Mouse (Mus musculus) limb, embryonic 13.5 days (tissue): ENCODE measurements around the gene Etfrf1. TPM values are rescaled to one million over a fixed set of nuclear protein-coding genes. Genes with fewer than 3 reads are reported as not detected.

Source experiments
- ATAC-seq: fragments of 200-750 bp; cut with Nextera tagmentation; 2 replicates; pipeline ENCODE4 v1.8.0; 2017; ENCODE audit warnings: low read depth, moderate number of reproducible peaks, moderate TSS enrichment; ENCODE audit not compliant: low FRiP score
- H3K27ac ChIP-seq: fragments of 300-500 bp; sonication (generic); 2 replicates; pipeline ENCODE4 v1.5.1; 2015; ENCODE audit warnings: inconsistent platforms, mild to moderate bottlenecking, moderate library complexity
- H3K27me3 ChIP-seq: fragments of 300-500 bp; sonication (generic); 2 replicates; pipeline ENCODE4 v1.6.1; 2015; ENCODE audit warnings: mild to moderate bottlenecking, inconsistent platforms
- H3K36me3 ChIP-seq: fragments of 300-500 bp; sonication (generic); 2 replicates; pipeline ENCODE4 v1.6.1; 2015; ENCODE audit warnings: inconsistent platforms, mild to moderate bottlenecking, moderate library complexity
- H3K4me1 ChIP-seq: fragments of 300-500 bp; sonication (generic); 2 replicates; pipeline ENCODE4 v1.6.1; 2015; ENCODE audit warnings: inconsistent platforms
- H3K4me2 ChIP-seq: fragments of 300-500 bp; sonication (generic); replicated peaks from 2 replicates; pipeline ENCODE4 v1.6.1; 2015; ENCODE audit warnings: inconsistent platforms, mild to moderate bottlenecking, moderate library complexity
- H3K4me3 ChIP-seq: fragments of 300-500 bp; sonication (generic); 2 replicates; pipeline ENCODE4 v1.5.1; 2015; ENCODE audit warnings: moderate library complexity, mild to moderate bottlenecking, inconsistent platforms
- H3K9ac ChIP-seq: fragments of 300-500 bp; sonication (generic); 2 replicates; pipeline ENCODE4 v1.6.1; 2015; ENCODE audit warnings: mild to moderate bottlenecking, inconsistent platforms
- H3K9me3 ChIP-seq: fragments of 300-500 bp; sonication (generic); 2 replicates; pipeline ENCODE4 v1.6.1; 2016; ENCODE audit warnings: inconsistent platforms
- WGBS: fragments of 180-500 bp; shearing (Covaris S2); methylation state at CpG from one replicate; pipeline ENCODE4 v1.1.7; 2015; 5-methylcytosine and 5-hydroxymethylcytosine counted together
- polyA plus RNA-seq: library from polyadenylated mRNA; unstranded; fragments of >200 nt; fragmentation: Nextera tagmentation; extraction: Ambion mirVana; gene quantifications from 2 replicates; pipeline ENCODE4 v1.2.1, GENCODE M21; 2015

The Etfrf1 gene
- polyA plus RNA-seq, 1 experiment from 2014 or later, result 33.5 TPM

DNA sequence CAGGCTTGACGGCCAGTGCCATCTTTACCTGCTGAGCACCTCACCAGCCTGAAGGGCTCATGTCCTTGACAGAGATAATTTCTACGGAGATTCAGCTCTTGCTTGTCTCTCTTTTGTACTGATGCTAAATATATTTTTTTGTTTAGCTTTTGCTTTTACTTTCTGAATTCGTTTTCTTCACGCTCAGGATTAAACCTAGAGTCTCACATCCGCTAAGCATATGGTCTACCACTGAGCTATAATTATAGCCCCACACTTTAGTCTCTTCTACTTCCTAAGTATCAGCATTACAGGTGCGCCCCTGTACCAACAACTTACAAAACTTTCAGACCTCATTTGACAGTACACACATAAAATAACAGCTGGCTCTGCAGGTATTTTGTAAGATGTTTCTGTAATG, 24.4 kb downstream of the Etfrf1 start:
- Histone ChIP-seq H3K9me3 (no peaks in the 10 kb centered on the region), H3K27ac (no peak overlapping the region), H3K4me2 (no peak overlapping the region), H3K9ac (no peak overlapping the region), H3K4me1 (no peaks in the 10 kb centered on the region), H3K27me3 (no peaks in the 10 kb centered on the region), H3K4me3 (no peak overlapping the region), H3K36me3 (peaks cover 26% of the 10 kb centered on the region)
- WGBS, result 88% methylated on average over 6 of the region's 6 CpGs
- ATAC-seq, result no peak

- WGBS, result 83% methylated on average over 4 of the region's 4 CpGs
- H3K9ac ChIP-seq, result no peak overlapping the region
- H3K4me3 ChIP-seq, result no peak overlapping the region
- no peak overlapping the region for H3K4me2 ChIP-seq
- H3K4me1 ChIP-seq, result no peaks in the 10 kb centered on the region
- no peaks in the 10 kb centered on the region for H3K9me3 ChIP-seq
- H3K36me3 ChIP-seq, result peaks cover 27% of the 10 kb centered on the region
- no peak for ATAC-seq
- H3K27ac ChIP-seq, result no peak overlapping the region
- no peaks in the 10 kb centered on the region for H3K27me3 ChIP-seq
These were observed 26.2 kb downstream of the Etfrf1 start for GRCm38 (mm10) chr6:145237148-145237547.

DNA sequence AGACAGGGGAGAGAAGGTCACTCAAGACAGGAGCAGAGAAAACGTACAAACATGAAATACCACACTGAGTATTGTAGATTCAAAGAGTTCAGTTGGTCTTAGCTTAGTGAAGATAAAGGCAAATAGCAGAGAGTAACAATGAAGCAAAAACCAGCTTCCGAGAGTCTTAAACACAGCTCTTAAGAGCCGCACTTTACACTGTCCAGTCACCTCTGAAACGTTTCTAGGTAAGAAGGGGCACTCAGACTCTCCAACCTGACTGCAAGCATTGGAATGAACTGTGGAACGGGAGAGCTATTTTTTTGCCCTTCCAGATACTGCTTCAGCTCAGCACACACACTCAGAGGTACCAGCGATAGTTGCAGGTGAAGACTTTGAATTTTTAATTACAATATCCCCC, 29.4 kb downstream of the Etfrf1 start:
- Histone ChIP-seq H3K27ac (no peak overlapping the region), H3K4me3 (no peak overlapping the region), H3K27me3 (no peaks in the 10 kb centered on the region), H3K9ac (no peak overlapping the region), H3K4me2 (no peak overlapping the region), H3K9me3 (no peaks in the 10 kb centered on the region), H3K4me1 (no peaks in the 10 kb centered on the region), H3K36me3 (peaks cover 33% of the 10 kb centered on the region)
- no peak for ATAC-seq
- 91% methylated on average over 6 of the region's 6 CpGs for WGBS

DNA sequence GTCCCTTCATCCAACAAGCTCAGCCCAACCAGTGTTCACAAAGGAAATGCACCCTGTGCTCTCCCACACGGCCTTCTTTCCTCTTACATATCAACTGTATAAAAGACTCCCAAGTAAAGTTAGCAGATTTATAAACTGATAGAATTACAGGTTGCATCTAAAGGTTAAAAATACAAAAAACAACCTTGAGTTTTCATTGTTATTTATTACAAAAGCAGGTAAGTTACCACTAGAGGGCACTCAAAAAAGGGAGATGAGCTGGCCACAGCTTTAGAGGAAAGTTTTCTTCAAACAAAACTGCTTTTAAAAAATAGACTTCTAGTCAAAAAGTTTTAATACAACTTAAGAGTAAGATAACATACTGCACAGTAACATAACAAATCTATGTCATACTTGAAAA, 31.6 kb downstream of the Etfrf1 start:
- H3K4me2 ChIP-seq, result no peak overlapping the region
- no peaks in the 10 kb centered on the region for H3K9me3 ChIP-seq
- H3K36me3 ChIP-seq, result peaks cover 37% of the 10 kb centered on the region
- no peak overlapping the region for H3K27ac ChIP-seq
- no peak overlapping the region for H3K9ac ChIP-seq
- H3K27me3 ChIP-seq, result no peaks in the 10 kb centered on the region
- WGBS, result 43% methylated on average over 1 of the region's 1 CpGs
- ATAC-seq, result no peak
- H3K4me3 ChIP-seq, result no peak overlapping the region
- H3K4me1 ChIP-seq, result peaks cover 4% of the 10 kb centered on the region; the same call in 1 of the 2 replicates

GRCm38 (mm10) chr6:145246841-145247240, 35.9 kb downstream of the Etfrf1 start:
- H3K36me3 ChIP-seq, result peaks cover 16% of the 10 kb centered on the region
- H3K9me3 ChIP-seq, result no peaks in the 10 kb centered on the region
- H3K4me1 ChIP-seq, result peaks cover 23% of the 10 kb centered on the region
- no peaks in the 10 kb centered on the region for H3K27me3 ChIP-seq
- no peak overlapping the region for H3K4me3 ChIP-seq
- no peak for ATAC-seq
- 86% methylated on average over 5 of the region's 5 CpGs for WGBS
- H3K4me2 ChIP-seq, result no peak overlapping the region
- H3K27ac ChIP-seq, result no peak overlapping the region
- no peak overlapping the region for H3K9ac ChIP-seq

- H3K9ac ChIP-seq, result peak overlapping the region; percentile 48; the same call in 1 of the 2 replicates
- ATAC-seq, result no peak
- no peaks in the 10 kb centered on the region for H3K27me3 ChIP-seq
These were observed 37.0 kb downstream of the Etfrf1 start for GRCm38 (mm10) chr6:145247886-145248285.

DNA sequence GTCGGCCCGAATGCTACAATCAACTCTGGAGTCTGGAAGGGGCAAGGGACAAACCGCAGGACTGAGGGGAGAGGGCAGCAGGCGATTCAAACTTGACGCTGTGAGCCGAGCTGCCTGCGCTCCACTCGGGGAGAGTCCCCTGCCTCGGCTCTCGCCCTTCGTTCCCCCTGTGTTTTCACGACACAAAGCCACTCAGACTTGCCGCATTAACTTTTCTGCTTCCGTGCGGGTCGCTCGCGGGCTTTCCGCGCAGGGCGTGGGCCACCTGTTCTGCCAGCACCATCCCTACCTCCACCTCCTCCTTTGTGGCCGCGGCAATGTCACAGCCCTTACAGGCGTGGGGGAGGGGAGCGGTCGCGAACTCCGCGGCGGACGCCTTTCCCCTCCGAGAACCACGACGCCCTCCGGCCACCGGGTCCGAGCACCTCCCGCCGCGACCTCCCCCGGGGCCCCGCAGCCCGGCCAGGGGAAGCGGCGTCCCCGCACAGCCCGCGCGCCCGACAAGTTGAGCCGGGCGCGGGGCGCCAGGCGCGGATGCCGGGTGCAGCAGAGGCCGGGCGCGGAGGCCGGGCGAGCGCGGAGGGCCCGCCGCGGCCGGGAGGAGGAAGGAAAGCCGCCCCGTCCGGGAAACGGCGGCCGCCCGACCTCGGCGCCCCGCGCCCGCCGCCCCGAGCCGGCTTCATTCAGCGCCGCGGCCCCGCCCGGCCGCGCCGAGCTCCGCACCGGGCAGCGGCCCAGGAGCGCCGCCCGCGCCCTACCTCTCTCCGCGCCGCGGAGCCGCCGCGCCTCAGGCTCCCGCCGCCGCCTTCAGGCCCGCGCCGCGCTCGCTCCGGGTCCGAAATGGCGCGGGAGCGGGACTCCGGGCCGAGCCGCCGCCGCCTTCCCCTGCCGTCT, 38.6 kb downstream of the Etfrf1 start:
- peak; percentile 22; the same call in 1 of the 2 replicates for ATAC-seq
- Histone ChIP-seq H3K36me3 (peaks cover 7% of the 10 kb centered on the region), H3K27me3 (no peaks in the 10 kb centered on the region), H3K4me2 (peak overlapping the region; percentile 85), H3K4me3 (peak overlapping the region; percentile 90), H3K9me3 (no peaks in the 10 kb centered on the region), H3K9ac (peak overlapping the region; percentile 95), H3K27ac (peak overlapping the region; percentile 84), H3K4me1 (peaks cover 23% of the 10 kb centered on the region)
- WGBS, result under 1% methylated on average over 66 of the region's 124 CpGs

More at GRCm38 (mm10) chr6:145247886-145248285, 37.0 kb downstream of the Etfrf1 start:
- Histone ChIP-seq H3K4me3 (peak overlapping the region; percentile 24), H3K4me2 (peak overlapping the region; percentile 46), H3K36me3 (peaks cover 16% of the 10 kb centered on the region), H3K4me1 (peaks cover 23% of the 10 kb centered on the region), H3K9me3 (no peaks in the 10 kb centered on the region), H3K27ac (no peak overlapping the region)
- WGBS, result 66% methylated on average over 3 of the region's 3 CpGs

- H3K4me2 ChIP-seq, result peak within 1 kb of the TSS; percentile 85
- H3K4me1 ChIP-seq, result peaks cover 23% of the 10 kb centered on the region
- under 1% methylated on average over 61 of the region's 83 CpGs for WGBS
- H3K27ac ChIP-seq, result peak within 1 kb of the TSS; percentile 84
- H3K9me3 ChIP-seq, result no peaks in the 10 kb centered on the region
- peak within 1 kb of the TSS; percentile 95 for H3K9ac ChIP-seq
- no peaks in the 10 kb centered on the region for H3K27me3 ChIP-seq
- peak within 1 kb of the TSS; percentile 90 for H3K4me3 ChIP-seq
- H3K36me3 ChIP-seq, result peaks cover 4% of the 10 kb centered on the region; the same call in 1 of the 2 replicates
- peak; percentile 94 for ATAC-seq
These were observed 39.4 kb downstream of the Etfrf1 start, which contains the start of gene Kras for GRCm38 (mm10) chr6:145250185-145250791. Kras (minus strand) TSS chr6:145250239.

GRCm38 (mm10) chr6:145250820-145251219, 39.9 kb downstream of the Etfrf1 start:
- Histone ChIP-seq H3K4me2 (peak overlapping the region; percentile 85), H3K27ac (peak overlapping the region; percentile 84), H3K9me3 (no peaks in the 10 kb centered on the region), H3K9ac (peak overlapping the region; percentile 95), H3K27me3 (no peaks in the 10 kb centered on the region), H3K4me3 (peak overlapping the region; percentile 90), H3K36me3 (no peaks in the 10 kb centered on the region), H3K4me1 (peaks cover 23% of the 10 kb centered on the region)
- 13% methylated on average over 16 of the region's 16 CpGs for WGBS
- ATAC-seq, result peak; percentile 9

GRCm38 (mm10) chr6:145255952-145256700, 45.2 kb downstream of the Etfrf1 start:
- 0 out of 2 replicates have a peak overlapping the region, but pooled peaks have one; percentile 11 for H3K4me2 ChIP-seq
- WGBS, result 58% methylated on average over 13 of the region's 13 CpGs
- no peaks in the 10 kb centered on the region for H3K36me3 ChIP-seq
- H3K27me3 ChIP-seq, result no peaks in the 10 kb centered on the region
- H3K27ac ChIP-seq, result peak overlapping the region; percentile 45; the same call in 1 of the 2 replicates
- H3K4me1 ChIP-seq, result peaks cover 31% of the 10 kb centered on the region
- no peak overlapping the region for H3K9ac ChIP-seq
- H3K9me3 ChIP-seq, result no peaks in the 10 kb centered on the region
- no peak for ATAC-seq
- no peak overlapping the region for H3K4me3 ChIP-seq

DNA sequence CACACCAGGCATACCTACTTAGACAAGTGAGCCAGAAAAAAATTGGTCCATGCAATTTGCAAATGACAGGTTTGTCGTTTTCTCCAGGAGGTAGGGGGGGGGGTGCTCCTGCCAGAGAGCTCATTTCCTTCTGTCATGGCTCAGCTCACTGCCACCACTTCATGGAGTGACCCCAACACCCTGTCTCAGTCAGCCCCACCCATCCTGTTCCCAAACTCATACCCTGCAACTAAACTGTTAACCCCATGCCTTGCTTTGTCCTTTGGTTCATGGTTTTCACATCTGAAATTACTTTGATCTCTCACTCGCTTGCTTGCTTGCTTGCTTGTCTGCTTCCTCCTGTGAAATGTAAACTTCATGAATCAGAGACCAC, 45.8 kb downstream of the Etfrf1 start:
- WGBS, result 21% methylated on average over 2 of the region's 2 CpGs
- no peak for ATAC-seq
- Histone ChIP-seq H3K4me1 (peaks cover 31% of the 10 kb centered on the region), H3K27me3 (no peaks in the 10 kb centered on the region), H3K9me3 (no peaks in the 10 kb centered on the region), H3K9ac (no peak overlapping the region), H3K36me3 (no peaks in the 10 kb centered on the region), H3K27ac (peak overlapping the region; percentile 45; the same call in 1 of the 2 replicates), H3K4me2 (0 out of 2 replicates have a peak overlapping the region, but pooled peaks have one; percentile 11), H3K4me3 (no peak overlapping the region)
